Mouse (Mus musculus) limb, embryonic 10.5 days (tissue): ENCODE measurements around the gene Slc35b1. TPM values are rescaled to one million over a fixed set of nuclear protein-coding genes. Genes with fewer than 3 reads are reported as not detected.

Experiments used
- DNase-seq: peaks from one replicate; pipeline ENCODE4 v3.0.0-alpha.2; 2017; ENCODE audit warnings: low spot score
- H3K27ac ChIP-seq: fragments of 300-500 bp; sonication (generic); 2 replicates; pipeline ENCODE4 v1.5.1; 2016; ENCODE audit warnings: mild to moderate bottlenecking
- H3K27me3 ChIP-seq: fragments of 300-500 bp; sonication (generic); 2 replicates; pipeline ENCODE4 v1.6.1; 2016; ENCODE audit warnings: low read depth, mild to moderate bottlenecking; ENCODE audit not compliant: poor library complexity, severe bottlenecking
- H3K36me3 ChIP-seq: fragments of 300-500 bp; sonication (generic); 2 replicates; pipeline ENCODE4 v1.6.1; 2016; ENCODE audit warnings: mild to moderate bottlenecking, moderate library complexity
- H3K4me1 ChIP-seq: fragments of 300-500 bp; sonication (generic); 2 replicates; pipeline ENCODE4 v1.6.1; 2016
- H3K4me3 ChIP-seq: fragments of 300-500 bp; sonication (generic); 2 replicates; pipeline ENCODE4 v1.5.1; 2016; ENCODE audit warnings: mild to moderate bottlenecking, moderate library complexity
- H3K9me3 ChIP-seq: fragments of 300-500 bp; sonication (generic); replicated peaks from 2 replicates; pipeline ENCODE4 v1.6.1; 2016; ENCODE audit warnings: mild to moderate bottlenecking
- WGBS: fragments of 180-500 bp; shearing (Covaris S2); methylation state at CpG from one replicate; pipeline ENCODE4 v1.1.7; 2016; 5-methylcytosine and 5-hydroxymethylcytosine counted together
- polyA plus RNA-seq: library from polyadenylated mRNA; unstranded; fragments of >200 nt; fragmentation: Nextera tagmentation; extraction: Ambion mirVana; gene quantifications from 2 replicates; pipeline ENCODE4 v1.2.1, GENCODE M21; 2016

The Slc35b1 gene
- polyA plus RNA-seq, 1 experiment from 2014 or later: 132 TPM

GRCm38 (mm10) chr11:95390420-95390819 lies 5.9 kb downstream of the Slc35b1 start:
- Histone ChIP-seq H3K4me3 (no peak overlapping the region), H3K36me3 (peaks cover 73% of the 10 kb centered on the region), H3K27me3 (no peaks in the 10 kb centered on the region), H3K4me1 (peaks cover 29% of the 10 kb centered on the region), H3K27ac (no peak overlapping the region), H3K9me3 (no peaks in the 10 kb centered on the region)
- no peak for DNase-seq
- WGBS: 94% methylated on average over 6 of the region's 6 CpGs

- DNase-seq: no peak
- H3K36me3 ChIP-seq: peaks cover 71% of the 10 kb centered on the region
- H3K27ac ChIP-seq: no peak overlapping the region
- H3K4me1 ChIP-seq: peaks cover 21% of the 10 kb centered on the region
- no peaks in the 10 kb centered on the region for H3K9me3 ChIP-seq
- 82% methylated on average over 4 of the region's 4 CpGs for WGBS
- H3K27me3 ChIP-seq: no peaks in the 10 kb centered on the region
- H3K4me3 ChIP-seq: no peak overlapping the region
Observed at GRCm38 (mm10) chr11:95391201-95391600, 6.7 kb downstream of the Slc35b1 start.

- Histone ChIP-seq H3K27ac (no peak overlapping the region), H3K36me3 (peaks cover 66% of the 10 kb centered on the region), H3K9me3 (no peaks in the 10 kb centered on the region), H3K4me1 (peaks cover 19% of the 10 kb centered on the region), H3K27me3 (no peaks in the 10 kb centered on the region), H3K4me3 (no peak overlapping the region)
- no peak for DNase-seq
- WGBS: 78% methylated on average over 5 of the region's 5 CpGs
Observed at GRCm38 (mm10) chr11:95391743-95392142, 7.3 kb downstream of the Slc35b1 start.

- DNase-seq: no peak
- no peaks in the 10 kb centered on the region for H3K9me3 ChIP-seq
- peaks cover 19% of the 10 kb centered on the region for H3K4me1 ChIP-seq
- H3K36me3 ChIP-seq: peaks cover 61% of the 10 kb centered on the region
- H3K27me3 ChIP-seq: no peaks in the 10 kb centered on the region
- WGBS: 54% methylated on average over 7 of the region's 7 CpGs
- 0 out of 2 replicates have a peak overlapping the region, but pooled peaks have one; percentile 2 for H3K27ac ChIP-seq
- H3K4me3 ChIP-seq: no peak overlapping the region
Observed at GRCm38 (mm10) chr11:95392223-95392667, 7.8 kb downstream of the Slc35b1 start.

- peaks cover 19% of the 10 kb centered on the region for H3K4me1 ChIP-seq
- 65% methylated on average over 11 of the region's 11 CpGs for WGBS
- no peak overlapping the region; the same call in 1 of the 2 replicates for H3K4me3 ChIP-seq
- no peak for DNase-seq
- H3K27ac ChIP-seq: peak overlapping the region; percentile 21; the same call in 1 of the 2 replicates
- H3K9me3 ChIP-seq: no peaks in the 10 kb centered on the region
- H3K27me3 ChIP-seq: no peaks in the 10 kb centered on the region
- peaks cover 54% of the 10 kb centered on the region for H3K36me3 ChIP-seq
Observed at GRCm38 (mm10) chr11:95392708-95393499, 8.4 kb downstream of the Slc35b1 start.

GRCm38 (mm10) chr11:95393500-95393816 lies 9.0 kb downstream of the Slc35b1 start:
- Histone ChIP-seq H3K27me3 (no peaks in the 10 kb centered on the region), H3K9me3 (no peaks in the 10 kb centered on the region), H3K4me3 (no peak overlapping the region), H3K36me3 (peaks cover 49% of the 10 kb centered on the region), H3K4me1 (peaks cover 19% of the 10 kb centered on the region), H3K27ac (peak overlapping the region; percentile 21; the same call in 1 of the 2 replicates)
- WGBS: 12% methylated on average over 5 of the region's 5 CpGs
- DNase-seq: no peak

- peaks cover 19% of the 10 kb centered on the region for H3K4me1 ChIP-seq
- DNase-seq: no peak
- 34% methylated on average over 5 of the region's 5 CpGs for WGBS
- H3K4me3 ChIP-seq: no peak overlapping the region
- H3K27me3 ChIP-seq: no peaks in the 10 kb centered on the region
- peaks cover 42% of the 10 kb centered on the region for H3K36me3 ChIP-seq
- H3K27ac ChIP-seq: 0 out of 2 replicates have a peak overlapping the region, but pooled peaks have one; percentile 47
- H3K9me3 ChIP-seq: no peaks in the 10 kb centered on the region
Observed at GRCm38 (mm10) chr11:95394112-95394511, 9.6 kb downstream of the Slc35b1 start.

GRCm38 (mm10) chr11:95396548-95396947 lies 12.1 kb downstream of the Slc35b1 start:
- H3K36me3 ChIP-seq: peaks cover 18% of the 10 kb centered on the region
- H3K27me3 ChIP-seq: no peaks in the 10 kb centered on the region
- no peak overlapping the region for H3K27ac ChIP-seq
- H3K4me3 ChIP-seq: no peak overlapping the region
- no peak for DNase-seq
- 69% methylated on average over 1 of the region's 1 CpGs for WGBS
- no peaks in the 10 kb centered on the region for H3K9me3 ChIP-seq
- H3K4me1 ChIP-seq: peaks cover 19% of the 10 kb centered on the region

- DNase-seq: peak; percentile 87
- WGBS: 64% methylated on average over 14 of the region's 14 CpGs
- Histone ChIP-seq H3K4me1 (peaks cover 17% of the 10 kb centered on the region), H3K36me3 (peaks cover 3% of the 10 kb centered on the region; the same call in 1 of the 2 replicates), H3K9me3 (no peaks in the 10 kb centered on the region), H3K4me3 (no peak overlapping the region), H3K27ac (no peak overlapping the region), H3K27me3 (no peaks in the 10 kb centered on the region)
Observed at GRCm38 (mm10) chr11:95397843-95398835, 13.6 kb downstream of the Slc35b1 start.

GRCm38 (mm10) chr11:95399520-95400020 lies 15.1 kb downstream of the Slc35b1 start:
- no peaks in the 10 kb centered on the region for H3K36me3 ChIP-seq
- H3K4me3 ChIP-seq: no peak overlapping the region
- DNase-seq: peak; percentile 14
- H3K27ac ChIP-seq: no peak overlapping the region
- no peaks in the 10 kb centered on the region for H3K27me3 ChIP-seq
- H3K4me1 ChIP-seq: peaks cover 21% of the 10 kb centered on the region
- H3K9me3 ChIP-seq: no peaks in the 10 kb centered on the region
- WGBS: 84% methylated on average over 13 of the region's 13 CpGs

- WGBS: 87% methylated on average over 5 of the region's 5 CpGs
- Histone ChIP-seq H3K4me3 (no peak overlapping the region), H3K27me3 (no peaks in the 10 kb centered on the region)
Observed at GRCm38 (mm10) chr11:95401568-95401967, 17.1 kb downstream of the Slc35b1 start.

GRCm38 (mm10) chr11:95402196-95402595 lies 17.7 kb downstream of the Slc35b1 start:
- Histone ChIP-seq H3K4me3 (no peak overlapping the region), H3K4me1 (peaks cover 21% of the 10 kb centered on the region), H3K27me3 (no peaks in the 10 kb centered on the region), H3K9me3 (no peaks in the 10 kb centered on the region), H3K36me3 (no peaks in the 10 kb centered on the region), H3K27ac (peak overlapping the region; percentile 39; the same call in 1 of the 2 replicates)
- peak; percentile 35 for DNase-seq
- 7% methylated on average over 5 of the region's 5 CpGs for WGBS

More at GRCm38 (mm10) chr11:95401568-95401967, 17.1 kb downstream of the Slc35b1 start:
- no peak overlapping the region; the same call in 1 of the 2 replicates for H3K27ac ChIP-seq
- no peaks in the 10 kb centered on the region for H3K9me3 ChIP-seq
- peak; percentile 25 for DNase-seq
- H3K4me1 ChIP-seq: peaks cover 21% of the 10 kb centered on the region
- no peaks in the 10 kb centered on the region for H3K36me3 ChIP-seq
